9 mouse cellular contexts compared by ENCODE assay signal in genomic region chr1:119053872-119054354, GRCm38 (mm10). TPM values are rescaled to one million over a fixed set of nuclear protein-coding genes. Genes with fewer than 3 reads are reported as not detected.
DNase-seq lines count a peak whose midpoint lies in the region; ATAC-seq and TF ChIP-seq lines count a peak whose summit lies in the region.
"Had no signal": no experiment of that assay in that cellular context is flagged by ENCODE, and none has a peak within 500 bp of the region (broad histone marks: within the 10 kb centered on the region; RNA-seq: fewer than 3 reads in every experiment).

No protein-coding gene starts in this region.

- H3K4me2 ChIP-seq in liver, embryonic 12.5 days: peak overlapping the region; percentile 70

- peak overlapping the region; percentile 19; the same call in 1 of the 2 replicates for H3K9ac ChIP-seq in liver, embryonic 12.5 days

- H3K4me1 ChIP-seq in liver, embryonic 12.5 days: no peaks in the 10 kb centered on the region
- peaks cover 9% of the 10 kb centered on the region; the same call in 1 of the 2 replicates for H3K4me1 ChIP-seq in small intestine, adult 2 months (ENCODE audit: control insufficient read depth, insufficient read depth, insufficient read length, low read length)

- no peak for TF ChIP-seq POLR2A in small intestine, adult 2 months (IDR thresholded peaks at IDR 0.05; ENCODE audit: low read depth, low read length)

- TF ChIP-seq CTCF in gastrocnemius, adult 2 months (IDR thresholded peaks at IDR 0.05): no peak
- TF ChIP-seq CTCF in small intestine, adult 2 months (IDR thresholded peaks at IDR 0.05; ENCODE audit: extremely low read depth, insufficient read length, insufficient replicate concordance, low read depth, low read length): no peak

- peak; percentile 36 for DNase-seq in gastrocnemius, adult 2 months
- DNase-seq in gastrocnemius, adult 8-10 months (ENCODE audit: low spot score in 2 of 2): no peak
- peak; percentile 29 for DNase-seq in urinary bladder, postnatal 14 days (ENCODE audit: low spot score)
- DNase-seq in urinary bladder, postnatal 25 days (ENCODE audit: low spot score): no peak
- DNase-seq in heart, postnatal 10 days: peak; percentile 42 to 45
- no peak for DNase-seq in spleen, postnatal 14 days (ENCODE audit: low spot score in 2 of 2)

- peaks cover 69% of the 10 kb centered on the region for H3K27me3 ChIP-seq in liver, embryonic 12.5 days (replicated peaks)
- peaks cover 36% of the 10 kb centered on the region for H3K27me3 ChIP-seq in small intestine, adult 2 months (ENCODE audit: control insufficient read depth, insufficient read depth, low read length)

- WGBS in liver, embryonic 12.5 days (ENCODE audit: insufficient replicate concordance): under 1% methylated on average over 25 of the region's 25 CpGs
- 2% methylated on average over 25 of the region's 25 CpGs for WGBS in small intestine, adult 2 months

- H3K27ac ChIP-seq in gastrocnemius, adult 2 months: peak overlapping the region; percentile 83
- H3K27ac ChIP-seq in liver, embryonic 12.5 days: no peak overlapping the region
- H3K27ac ChIP-seq in small intestine, adult 2 months (ENCODE audit: insufficient read depth, low read depth, low read length): no peak overlapping the region

- no peaks in the 10 kb centered on the region for H3K36me3 ChIP-seq in liver, embryonic 12.5 days
- no peaks in the 10 kb centered on the region for H3K36me3 ChIP-seq in small intestine, adult 2 months (ENCODE audit: control insufficient read depth, insufficient read depth, low read length)
- H3K36me3 ChIP-seq: G1E had no signal

- ATAC-seq in liver, embryonic 12.5 days: no peak

- no peaks in the 10 kb centered on the region for H3K9me3 ChIP-seq in liver, embryonic 12.5 days (replicated peaks)

- peak overlapping the region; percentile 82 for H3K4me3 ChIP-seq in gastrocnemius, adult 2 months
- peak overlapping the region; percentile 49 for H3K4me3 ChIP-seq in liver, embryonic 12.5 days
- H3K4me3 ChIP-seq in small intestine, adult 2 months (ENCODE audit: low read depth, low read length): peak overlapping the region; percentile 60

- intact Hi-C loops in gastrocnemius, adult 2 months (cut with DNase I): loop anchor here (2.0 to 10.0 kb wide), 4 partner anchors 53 to 279 kb away; no protein-coding TSS in a partner anchor
- intact Hi-C loops in heart, postnatal 10 days (cut with DNase I): loop anchor here (5.0 to 10.0 kb wide), 2 partner anchors 77 to 179 kb away; no protein-coding TSS in a partner anchor

RNA-seq across cellular contexts. Expression of gene Gli2, which starts 0.5 kb away (rescaled TPM):
- total RNA-seq in gastrocnemius, adult 2 months (2021): 1 to 10 TPM in 1 of 2 experiments, under 1 TPM in 1; 0.94 to 1.4 TPM
- under 1 TPM; 0.44 to 0.54 (median 0.50) TPM for total RNA-seq in gastrocnemius, adult 8-10 months (2022)
- total RNA-seq in heart, postnatal 10 days (2021): 1 to 10 TPM; 3.8 to 4.2 TPM
- polyA plus RNA-seq in liver, embryonic 12.5 days (2016; fragmentation: Nextera tagmentation; extraction: Ambion mirVana): 0.87 and 1.1 TPM in 2 replicates
- polyA plus RNA-seq in small intestine, adult 2 months (2012; rRNA removed): 2.7 and 4.7 TPM in 2 replicates
- polyA plus RNA-seq: G1E had no signal

Comparison
In these comparisons a context has a peak if more than half of its experiments do, and no peak if none do; other contexts are left out.
1. DNase-seq: peak in gastrocnemius, adult 2 months (single experiment), urinary bladder, postnatal 14 days (single experiment) and heart, postnatal 10 days (2 of 2); none in gastrocnemius, adult 8-10 months (0 of 2), urinary bladder, postnatal 25 days (single experiment) and spleen, postnatal 14 days (0 of 2).
2. Peak in every context shown above with its lines, with median percentiles within 50 percentile points of each other: H3K4me3 ChIP-seq.